Mouse (Mus musculus): ENCODE results near the gene Pex1. TPM values are rescaled to one million over a fixed set of nuclear protein-coding genes. Genes with fewer than 3 reads are reported as not detected.
"Not testable (repeated sequence)": the region's sequence is repeated elsewhere in the genome, so short reads cannot be mapped to it uniquely, and the experiment has no call there.

Gene Pex1
- total RNA-seq, 2 experiments from 2014 or later: 23.5 to 28.3 TPM

DNA sequence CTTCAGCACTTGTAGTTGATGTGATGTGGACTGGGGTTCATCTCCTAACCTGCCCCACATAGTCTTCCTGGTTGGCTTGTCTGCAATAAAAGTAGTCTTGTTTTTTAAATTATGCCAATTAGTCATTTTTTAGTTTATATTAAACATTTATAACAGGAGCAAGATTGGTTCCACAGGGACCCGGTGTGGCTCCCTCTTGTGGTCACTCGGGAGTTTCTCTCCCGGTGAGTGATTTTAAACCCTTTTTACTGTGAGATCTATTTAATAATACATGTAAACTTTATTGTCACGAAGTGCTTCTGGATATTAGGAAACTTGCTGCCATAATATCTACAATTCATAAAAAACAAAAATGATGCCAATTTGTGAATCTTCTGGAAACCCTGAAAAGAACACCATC lies 38.1 kb downstream of the Pex1 start:
- no peak for DNase-seq (ENCODE audit: low spot score in 2 of 2)

DNA sequence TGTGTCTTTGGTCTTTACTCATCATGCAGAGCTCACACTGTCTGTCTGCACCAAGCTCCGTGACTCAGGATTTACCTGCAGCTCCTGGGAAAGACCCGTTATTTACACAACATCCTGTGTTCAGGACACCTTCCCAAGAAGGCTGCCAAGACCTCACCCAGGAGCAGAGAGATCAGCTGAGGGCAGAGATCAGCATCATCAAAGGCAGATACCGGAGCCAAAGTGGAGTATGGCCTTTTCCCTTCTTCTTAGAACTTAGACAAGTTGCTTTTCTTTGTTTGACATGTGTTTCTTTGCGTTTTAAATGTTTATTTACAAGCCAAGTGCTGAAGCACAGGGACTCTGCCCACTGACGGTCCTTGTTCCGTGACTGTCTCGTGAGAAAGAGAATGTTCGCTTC lies 39.4 kb downstream of the Pex1 start:
- intact Hi-C loops (cut with DNase I): no loop called here
- DNase-seq (ENCODE audit: low spot score in 2 of 2): no peak

More for the DNA sequence above, 38.1 kb downstream of the Pex1 start:
- intact Hi-C loops (cut with DNase I): no loop called here

DNA sequence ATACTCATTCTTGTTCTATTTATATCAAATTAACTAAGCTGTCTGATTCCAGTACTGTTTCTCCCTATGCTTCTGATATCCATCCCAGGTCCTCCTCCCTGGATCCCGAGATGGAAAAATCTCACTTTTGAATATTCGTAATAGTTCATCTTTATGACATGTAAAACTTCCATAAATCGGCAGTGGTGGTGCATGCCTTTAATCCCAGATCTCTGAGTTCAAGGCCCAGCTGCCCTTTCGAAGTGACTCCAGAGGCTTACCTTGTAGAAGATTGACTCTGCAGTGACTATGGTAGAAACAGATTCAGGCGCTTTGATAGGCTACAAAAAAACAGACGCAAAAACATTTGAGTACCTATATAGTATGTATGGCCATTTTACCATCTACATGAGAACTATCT lies 48.8 kb downstream of the Pex1 start:
- DNase-seq (ENCODE audit: low spot score in 2 of 2): no peak
- intact Hi-C loops (cut with DNase I): loop anchor here (5.0 kb wide), 1 partner anchor 158 kb away; the partner anchor contains the start of genes Ankib1 and Krit1

DNA sequence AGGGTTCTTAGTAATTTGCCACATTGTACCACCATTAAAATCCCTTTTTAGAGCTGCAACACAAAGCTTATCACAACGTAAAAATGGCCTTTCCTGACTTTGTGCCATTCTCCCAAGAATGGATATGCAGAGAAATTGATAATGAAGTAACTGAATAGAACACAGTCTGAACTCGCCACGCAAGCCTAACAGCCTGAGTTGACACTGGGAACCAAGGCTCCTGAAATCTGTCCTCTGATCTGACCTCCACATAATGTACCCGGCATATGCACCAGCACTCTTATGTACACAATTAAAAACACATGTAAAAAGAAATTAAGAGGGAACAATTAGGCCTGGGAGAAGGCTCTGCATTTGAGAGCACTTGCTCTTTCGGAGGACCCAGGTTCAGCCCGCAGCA lies 49.5 kb downstream of the Pex1 start:
- intact Hi-C loops (cut with DNase I): loop anchor here (5.0 kb wide), 1 partner anchor 157 kb away; the partner anchor contains the start of genes Ankib1 and Krit1
- DNase-seq (ENCODE audit: low spot score in 2 of 2): no peak

DNA sequence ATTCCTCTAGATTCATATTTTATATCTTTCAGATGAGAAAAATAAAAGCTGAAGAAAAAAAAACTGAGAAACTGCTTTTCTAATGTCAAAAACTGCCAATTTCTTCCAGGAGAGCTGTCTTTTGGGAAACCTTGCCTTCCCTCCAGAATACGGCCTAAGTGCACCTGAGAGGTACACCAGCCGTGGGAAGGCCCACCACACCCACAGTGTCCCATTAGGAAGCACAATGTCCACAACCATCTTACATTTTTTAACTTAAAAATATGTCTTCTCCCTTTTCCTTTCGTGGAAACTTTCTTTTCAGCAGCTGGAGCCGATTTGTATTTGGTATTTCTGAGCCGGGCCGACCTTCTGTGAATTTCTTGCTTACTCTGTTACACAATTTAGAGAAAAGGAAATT lies 50.7 kb downstream of the Pex1 start:
- DNase-seq (ENCODE audit: low spot score in 2 of 2): no peak
- intact Hi-C loops (cut with DNase I): loop anchor here (5.0 kb wide), 1 partner anchor 156 kb away; the partner anchor contains the start of genes Ankib1 and Krit1

DNA sequence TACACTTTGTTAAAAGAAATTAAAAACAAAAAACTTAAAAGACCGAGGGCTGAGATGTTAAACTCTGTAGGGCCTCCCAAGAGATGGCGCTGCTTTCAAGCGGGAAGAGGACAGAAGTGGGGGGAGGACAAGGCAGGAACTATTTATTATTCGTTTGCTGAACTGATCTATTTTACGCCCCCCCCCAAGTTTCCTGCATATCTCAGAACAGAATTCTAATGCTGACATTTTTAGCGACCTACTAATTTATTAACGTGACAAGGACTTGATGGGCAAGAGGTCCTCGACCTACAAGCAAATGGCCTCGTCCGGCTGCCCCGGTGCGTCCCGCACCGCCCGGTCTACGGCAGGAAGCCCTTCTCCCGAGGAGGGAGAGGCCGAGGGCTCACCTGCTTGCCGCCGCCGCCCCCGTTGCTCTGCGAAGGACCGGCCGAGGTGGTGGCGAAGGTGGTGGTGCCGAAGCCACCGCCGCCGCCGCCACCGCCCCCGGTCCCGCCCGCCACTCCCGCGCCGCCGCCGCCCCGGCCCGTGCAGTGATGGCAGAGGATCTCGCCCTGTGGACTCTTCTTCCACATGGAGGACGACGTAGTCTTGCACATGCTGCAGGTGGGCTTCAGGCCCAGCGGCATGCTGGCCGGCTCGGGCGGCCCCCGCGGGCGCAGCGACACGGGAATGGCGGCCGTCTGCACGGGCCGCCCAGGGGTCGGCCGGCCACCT lies 51.3 kb downstream of the Pex1 start:
- intact Hi-C loops (cut with DNase I): loop anchor here (5.0 kb wide), 1 partner anchor 155 kb away; the partner anchor contains the start of genes Ankib1 and Krit1
- DNase-seq (ENCODE audit: low spot score in 2 of 2): peak; percentile 37 to 61

DNA sequence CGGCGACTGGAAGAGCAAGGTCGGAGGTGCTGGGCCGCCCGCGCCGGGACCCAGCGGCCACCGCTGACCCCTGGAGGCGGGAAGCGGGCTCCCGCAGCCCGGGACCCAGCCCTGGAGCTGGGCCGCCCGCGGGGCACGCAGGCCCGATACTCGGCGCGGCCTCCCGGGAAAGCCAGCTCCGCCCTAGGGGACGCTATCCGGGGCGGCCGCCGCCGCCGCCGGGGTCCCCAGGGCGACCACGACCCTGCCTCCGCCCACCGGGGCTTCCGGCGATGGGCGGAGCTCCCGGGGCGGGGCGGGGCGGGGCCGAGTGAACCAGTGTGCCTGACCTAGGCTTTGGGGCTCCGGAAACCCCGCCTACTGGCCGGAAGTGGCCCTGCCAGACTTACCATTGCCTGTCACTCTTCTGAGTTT lies 51.8 kb downstream of the Pex1 start:
- intact Hi-C loops (cut with DNase I): loop anchor here (5.0 kb wide), 1 partner anchor 155 kb away; the partner anchor contains the start of genes Ankib1 and Krit1

DNA sequence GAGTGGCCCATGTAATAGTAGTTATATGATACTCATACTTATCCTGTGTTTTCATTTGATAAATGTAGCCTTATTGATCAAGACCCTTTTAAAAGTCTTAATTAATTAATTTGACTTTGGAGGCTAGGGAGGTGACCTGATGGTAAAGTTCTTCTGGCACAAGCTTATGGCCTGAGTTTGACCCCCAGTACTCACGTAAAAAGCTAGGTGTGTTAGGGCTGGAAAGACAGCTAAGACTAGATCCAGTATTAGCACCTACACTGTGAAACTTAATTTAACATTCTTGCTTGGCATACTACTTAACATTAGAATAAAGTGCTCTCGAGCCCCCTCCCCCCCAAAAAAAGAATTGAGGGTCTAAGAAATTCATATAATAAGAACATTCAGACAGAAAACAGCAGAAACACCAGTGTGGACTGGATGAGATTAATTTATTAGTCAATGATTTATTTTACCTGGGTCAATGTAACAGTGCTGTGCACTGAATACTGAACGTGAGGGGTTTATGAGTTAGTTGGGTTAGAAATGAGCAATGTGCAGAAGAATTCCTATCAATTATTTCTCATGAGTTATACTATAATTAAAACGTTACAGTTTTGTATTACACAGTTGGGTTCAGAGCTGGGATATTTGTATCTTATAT lies 52.5 kb downstream of the Pex1 start:
- intact Hi-C loops (cut with DNase I): loop anchor here (5.0 kb wide), 1 partner anchor 154 kb away; the partner anchor contains the start of genes Ankib1 and Krit1
- no peak for DNase-seq (ENCODE audit: low spot score in 2 of 2)

More for the DNA sequence above, 51.8 kb downstream of the Pex1 start:
- DNase-seq (ENCODE audit: low spot score in 2 of 2): peak; percentile 79 to 86

DNA sequence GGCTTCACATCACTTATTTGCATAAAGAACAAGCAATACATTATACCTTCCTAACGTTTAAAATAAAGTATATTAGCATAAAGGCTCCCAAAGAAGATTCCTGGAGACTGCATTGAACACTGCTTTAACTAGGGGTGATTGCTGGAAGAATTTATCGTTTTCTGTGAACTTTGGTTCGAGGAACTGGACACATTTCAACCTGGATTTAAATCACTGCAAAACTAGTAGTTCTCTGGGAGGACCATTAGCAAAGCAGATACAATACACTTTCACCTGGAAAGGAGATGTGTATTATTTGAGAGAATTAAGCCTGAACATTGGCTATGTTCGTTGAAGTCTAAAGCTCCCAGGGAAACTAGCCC lies 53.0 kb downstream of the Pex1 start:
- intact Hi-C loops (cut with DNase I): loop anchor here (5.0 kb wide), 1 partner anchor 153 kb away; the partner anchor contains the start of genes Ankib1 and Krit1
- DNase-seq (ENCODE audit: low spot score in 2 of 2): no peak

DNA sequence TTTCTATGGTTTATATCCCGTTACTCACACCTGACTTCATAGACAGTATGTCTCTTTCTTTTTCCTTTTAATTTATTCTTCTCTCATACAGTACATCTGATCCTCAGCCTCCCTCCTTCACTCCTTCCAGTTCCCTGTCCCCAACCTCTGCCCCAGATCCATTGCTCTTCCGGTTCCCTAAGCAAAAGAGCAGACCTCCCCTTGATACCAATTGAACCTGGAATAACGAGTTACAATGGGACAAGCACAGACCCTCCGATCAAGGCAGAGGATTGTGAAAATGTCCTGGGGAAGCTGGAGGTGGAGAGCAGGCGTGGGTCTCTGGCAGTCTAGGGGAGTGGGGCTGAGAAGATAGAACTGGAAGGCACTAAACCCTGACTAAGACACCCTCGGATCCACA lies 55.0 kb downstream of the Pex1 start, which contains the start of gene Tmbim7:
Gene Tmbim7 (plus strand): TSS at position 301 of the 400 bp plus-strand sequence.
- intact Hi-C loops (cut with DNase I): no loop called here
- no peak for DNase-seq (ENCODE audit: low spot score in 2 of 2)

DNA sequence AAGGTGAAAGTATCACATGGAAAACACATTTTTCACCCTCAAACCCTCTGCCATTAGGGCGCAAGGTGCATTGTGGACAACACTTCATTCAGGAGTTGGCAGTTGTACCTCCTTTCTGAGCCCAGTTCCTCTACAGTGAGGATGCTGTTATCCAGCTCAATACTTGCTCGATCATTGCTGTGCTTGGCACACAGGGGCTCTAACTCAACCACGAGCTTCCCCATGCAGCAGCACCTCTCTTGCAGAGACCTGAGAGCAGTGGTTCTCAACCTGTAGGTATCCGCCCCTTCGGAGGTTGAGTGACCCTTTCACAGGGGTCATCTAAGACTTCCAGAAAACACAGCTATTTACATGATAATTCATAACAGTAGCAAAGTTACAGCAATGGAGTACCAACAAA lies 55.8 kb downstream of the Pex1 start:
- intact Hi-C loops (cut with DNase I): no loop called here
- DNase-seq (ENCODE audit: low spot score in 2 of 2): no peak

DNA sequence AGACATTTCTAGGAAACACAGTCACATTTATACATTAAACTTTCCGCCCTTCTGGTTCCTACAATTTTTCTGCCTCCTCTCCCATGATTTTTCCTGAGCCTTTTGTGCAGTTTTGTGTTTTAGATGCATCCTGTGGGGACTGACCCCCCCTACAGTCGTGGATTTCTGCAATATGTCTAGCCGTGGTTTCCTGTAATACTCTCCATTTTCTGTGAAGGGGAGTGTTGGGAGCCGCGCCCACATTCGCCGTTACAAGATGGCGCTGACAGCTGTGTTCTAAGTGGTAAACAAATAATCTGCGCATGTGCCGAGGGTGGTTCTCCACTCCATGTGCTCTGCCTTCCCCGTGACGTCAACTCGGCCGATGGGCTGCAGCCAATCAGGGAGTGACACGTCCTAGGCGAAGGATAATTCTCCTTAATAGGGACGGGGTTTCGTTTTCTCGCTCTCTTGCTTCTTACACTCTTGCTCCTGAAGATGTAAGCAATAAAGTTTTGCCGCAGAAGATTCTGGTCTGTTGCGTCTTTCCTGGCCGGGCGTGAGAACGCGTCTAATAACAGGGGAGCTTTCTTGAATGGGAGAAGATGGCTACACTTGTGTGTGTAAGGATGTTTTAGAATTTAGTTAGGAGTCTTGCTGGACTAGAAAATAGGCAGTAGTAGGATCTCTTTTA lies 57.2 kb downstream of the Pex1 start:
- intact Hi-C loops (cut with DNase I); DNase-seq (ENCODE audit: low spot score in 2 of 2): not testable (repeated sequence)

DNA sequence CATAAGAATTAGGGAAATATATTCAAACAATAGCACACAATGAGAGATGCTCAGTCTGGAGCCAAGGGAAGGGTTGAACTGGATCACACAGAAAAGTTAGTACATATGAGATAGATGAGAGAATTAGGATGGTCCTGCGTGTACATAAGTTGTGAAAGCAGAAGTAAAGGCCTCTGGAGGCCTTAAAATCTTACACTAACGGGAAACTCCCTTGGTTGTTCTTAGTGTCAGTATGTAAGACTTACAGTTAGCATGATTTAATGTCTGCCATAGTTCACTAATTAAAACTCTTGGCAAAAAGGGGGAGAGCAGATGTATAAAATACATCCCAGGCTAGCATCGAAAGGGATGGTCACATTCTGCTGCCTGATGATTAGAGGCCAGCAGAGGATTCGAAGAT lies 57.9 kb downstream of the Pex1 start:
- no peak for DNase-seq (ENCODE audit: low spot score in 2 of 2)
- intact Hi-C loops (cut with DNase I): no loop called here

DNA sequence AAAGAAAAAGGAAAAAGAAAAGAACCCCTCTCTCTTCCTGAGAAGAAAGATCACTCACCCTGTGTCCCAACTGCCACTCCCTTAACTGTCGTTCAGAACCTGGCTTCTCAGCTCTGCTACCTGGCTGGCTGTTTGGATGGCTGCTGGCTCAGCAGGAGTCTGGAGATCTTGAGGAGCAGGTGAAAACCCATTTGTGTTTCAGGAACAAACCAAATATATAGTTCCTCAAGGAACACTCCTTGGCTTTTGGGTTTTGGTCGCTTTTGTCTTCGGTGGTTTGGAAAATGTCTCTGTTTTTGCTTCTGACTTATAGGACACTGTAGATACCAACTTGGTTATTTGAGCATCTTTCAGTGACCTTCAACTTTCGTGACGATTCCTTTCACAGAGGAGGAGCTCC lies 61.2 kb downstream of the Pex1 start, which contains the start of gene Gatad1:
Gene Gatad1 (minus strand): TSS at position 101 of the 400 bp plus-strand sequence.
- intact Hi-C loops (cut with DNase I): no loop called here
- no peak for DNase-seq (ENCODE audit: low spot score in 2 of 2)

DNA sequence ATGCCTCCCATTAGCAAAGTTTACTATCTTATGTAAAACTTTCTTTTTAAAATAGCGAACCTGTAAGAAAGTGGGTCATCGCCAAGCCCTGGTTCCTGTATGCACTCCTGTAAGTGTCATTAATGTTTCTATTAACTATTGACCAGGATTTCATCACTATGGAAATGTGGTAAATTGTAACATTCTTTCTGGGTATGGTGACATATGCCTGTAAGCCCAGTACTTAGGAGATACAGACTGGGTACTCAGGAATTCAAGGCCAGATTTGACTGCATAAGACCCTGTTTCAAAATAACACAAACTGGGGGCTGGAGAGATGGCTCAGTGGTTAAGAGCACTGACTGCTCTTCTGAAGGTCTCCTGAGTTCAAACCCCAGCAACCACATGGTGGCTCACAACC lies 69.4 kb downstream of the Pex1 start:
- intact Hi-C loops (cut with DNase I): no loop called here
- DNase-seq (ENCODE audit: low spot score in 2 of 2): no peak

DNA sequence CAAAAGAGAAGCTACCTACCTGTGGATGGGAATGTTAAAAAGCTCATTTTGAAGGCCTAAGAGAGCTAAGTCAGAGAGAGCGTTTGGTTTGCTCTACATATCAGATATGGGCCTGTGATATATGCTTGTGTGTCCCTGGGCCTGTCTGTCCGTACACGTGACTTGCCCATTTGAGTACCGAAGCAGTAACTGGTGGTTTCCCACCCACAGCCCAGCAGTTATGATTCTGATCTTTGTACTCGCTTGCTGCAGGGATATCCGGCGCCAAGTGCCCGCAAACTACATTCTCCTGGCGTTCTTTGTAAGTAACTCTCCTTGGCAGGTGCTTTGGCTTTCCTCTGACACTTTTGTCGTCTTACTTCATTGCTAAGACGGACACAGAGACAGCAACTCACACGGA lies 70.7 kb downstream of the Pex1 start:
- no peak for DNase-seq (ENCODE audit: low spot score in 2 of 2)
- intact Hi-C loops (cut with DNase I): no loop called here

DNA sequence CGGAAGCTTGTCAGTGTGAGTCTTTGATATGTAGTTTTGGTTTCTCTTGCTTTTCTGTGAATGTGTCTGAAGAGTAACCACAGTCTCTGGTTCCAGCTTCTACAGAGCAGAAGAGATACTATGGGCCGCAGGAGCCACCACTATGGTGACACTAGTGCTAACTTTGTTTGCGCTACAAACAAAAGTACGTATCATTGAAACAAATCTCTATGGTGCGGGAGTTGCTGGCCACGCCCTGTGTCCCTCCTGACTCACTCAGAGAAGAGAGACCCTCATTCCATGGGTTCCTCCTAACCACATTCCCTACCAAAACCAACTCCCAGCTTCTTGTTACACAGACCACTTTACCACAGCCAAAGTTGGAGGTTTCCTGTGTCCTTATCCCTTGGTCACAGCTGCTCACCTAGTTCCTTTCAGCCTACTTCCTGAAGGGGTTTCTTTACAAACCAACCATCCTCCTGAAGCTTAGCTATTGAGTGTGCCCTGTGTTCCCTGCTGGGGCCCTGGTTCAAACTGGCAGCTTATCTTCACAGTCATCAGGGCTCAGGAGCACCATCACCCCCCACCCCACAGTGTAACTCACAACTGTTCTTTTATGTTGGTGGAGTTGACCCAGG lies 74.2 kb downstream of the Pex1 start:
- no peak for DNase-seq (ENCODE audit: low spot score in 2 of 2)
- intact Hi-C loops (cut with DNase I): no loop called here
